Mouse (Mus musculus): ENCODE data around the gene Spsb2.
A peak's percentile ranks its signal among the peaks of the same experiment; 100 is the strongest.

The Spsb2 gene

GRCm38 (mm10) chr6:124808358-124809012 lies at the start of gene Spsb2:
Gene Spsb2 (plus strand): TSS chr6:124808661.
- peak; percentile 72 for DNase-seq

DNA sequence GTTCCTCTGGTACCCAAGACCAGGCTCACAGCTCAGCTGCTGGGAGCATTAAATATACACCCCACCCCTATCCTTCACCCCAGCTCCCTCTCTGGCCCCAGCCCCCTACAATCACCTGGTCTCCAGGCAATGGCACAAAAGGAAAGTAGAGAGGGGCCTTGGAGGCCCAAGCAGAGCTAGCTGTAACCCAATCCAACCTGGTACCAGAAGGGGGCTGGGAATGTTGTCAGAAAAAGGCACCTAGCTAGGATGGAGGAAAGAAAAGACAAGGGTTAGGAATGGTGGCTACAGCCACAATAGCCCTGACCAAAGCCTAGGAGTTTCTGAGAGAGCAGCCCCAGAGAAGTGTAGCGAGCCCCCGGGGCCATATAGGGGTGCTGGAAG lies 49.6 kb upstream of the Spsb2 start:
- peak; percentile 46 for DNase-seq

GRCm38 (mm10) chr6:124759259-124759658 lies 49.2 kb upstream of the Spsb2 start:
- peak; percentile 87 for DNase-seq

GRCm38 (mm10) chr6:124765951-124766350 lies 42.5 kb upstream of the Spsb2 start:
- no peak for DNase-seq

DNA sequence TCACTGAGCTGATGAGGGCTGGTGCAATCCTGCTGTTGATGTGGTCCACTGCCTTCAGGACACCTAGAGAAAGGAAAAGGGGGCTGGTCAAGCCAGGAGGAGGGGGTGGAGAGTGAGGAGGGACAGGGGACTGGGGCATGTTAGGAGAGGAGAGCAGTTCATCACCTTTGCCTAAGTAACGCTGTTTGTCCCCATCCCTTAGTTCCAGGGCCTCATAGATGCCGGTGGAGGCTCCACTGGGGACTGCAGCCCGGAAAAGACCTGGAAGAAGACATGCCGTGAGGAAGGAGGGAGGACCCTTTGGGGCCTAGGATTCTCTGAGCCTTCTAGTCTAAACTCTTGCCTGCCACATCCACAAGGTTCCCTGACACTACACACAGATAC lies 40.9 kb upstream of the Spsb2 start:
- DNase-seq: peak; percentile 42

DNA sequence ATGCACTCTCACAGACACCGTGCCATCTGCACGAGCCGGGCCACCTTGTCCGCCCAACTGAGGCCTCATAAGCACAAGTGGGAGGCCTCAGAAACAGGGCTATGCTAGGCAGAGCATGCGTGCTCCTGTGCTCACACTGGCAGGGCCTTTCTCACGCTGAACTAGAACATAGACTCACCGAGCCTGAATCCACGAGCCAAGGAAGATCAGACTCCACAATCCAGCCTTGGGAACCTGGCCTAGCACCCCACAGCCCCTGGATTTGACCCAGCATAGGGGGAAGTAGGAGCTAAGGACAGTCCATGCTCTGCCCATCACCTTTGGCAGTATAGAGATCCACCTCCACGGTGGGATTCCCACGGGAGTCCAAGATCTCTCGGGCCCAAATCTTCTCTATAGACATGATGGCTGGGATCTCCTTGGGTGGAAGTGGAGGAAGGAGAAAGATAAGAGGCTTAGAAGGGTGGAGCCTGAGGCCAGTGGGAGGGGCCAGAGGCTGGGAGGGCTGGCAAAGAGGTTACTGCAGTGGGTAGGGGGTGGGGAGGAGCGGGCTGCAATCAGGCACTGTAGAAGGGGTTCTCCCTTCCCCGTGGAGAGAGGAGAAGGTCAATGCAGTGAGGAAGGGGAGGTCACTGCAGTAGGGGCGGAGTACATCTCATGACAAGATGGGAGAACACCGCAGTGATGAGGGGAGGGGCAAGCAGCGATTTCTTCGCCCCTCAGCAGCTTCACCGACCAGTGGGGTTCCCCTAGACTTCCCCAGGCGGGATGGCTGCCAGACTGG lies 40.3 kb upstream of the Spsb2 start:
- DNase-seq: peak; percentile 82

GRCm38 (mm10) chr6:124768704-124769044 lies 39.8 kb upstream of the Spsb2 start:
- DNase-seq: no peak

GRCm38 (mm10) chr6:124769101-124769765 lies 39.2 kb upstream of the Spsb2 start, which contains the start of gene Eno2:
Gene Eno2 (minus strand): TSS chr6:124769673.
- peak; percentile 86 for DNase-seq

DNA sequence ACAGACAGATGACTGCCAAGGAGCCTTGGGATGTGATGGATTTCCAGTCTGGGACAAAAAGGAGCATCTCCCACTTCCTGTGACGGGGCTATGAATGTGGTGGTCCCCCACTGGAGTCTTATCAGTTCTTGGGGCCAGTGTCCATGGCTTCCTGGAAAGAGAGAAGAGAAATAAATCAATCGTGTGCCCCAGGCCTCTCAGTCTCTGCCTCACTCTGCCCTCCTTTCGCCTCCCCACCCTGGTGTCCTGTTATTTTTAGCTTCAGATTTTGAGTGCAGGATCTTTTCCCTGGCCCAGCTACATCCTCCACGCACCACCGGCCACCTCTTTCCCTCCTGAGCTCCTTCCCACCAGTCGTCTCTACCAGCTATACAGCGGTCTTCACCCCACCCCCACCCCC lies 38.4 kb upstream of the Spsb2 start:
- DNase-seq: peak; percentile 63

GRCm38 (mm10) chr6:124770511-124770910 lies 38.0 kb upstream of the Spsb2 start:
- peak; percentile 70 for DNase-seq

- peak; percentile 45 for DNase-seq
Measured at GRCm38 (mm10) chr6:124779222-124779983, 29.1 kb upstream of the Spsb2 start, which contains the start of gene Lrrc23. Gene Lrrc23 (minus strand): TSS chr6:124779727.

- DNase-seq: no peak
Measured at GRCm38 (mm10) chr6:124779984-124780416, 28.5 kb upstream of the Spsb2 start.

- DNase-seq: peak; percentile 1
Measured at GRCm38 (mm10) chr6:124780917-124781316, 27.5 kb upstream of the Spsb2 start.

DNA sequence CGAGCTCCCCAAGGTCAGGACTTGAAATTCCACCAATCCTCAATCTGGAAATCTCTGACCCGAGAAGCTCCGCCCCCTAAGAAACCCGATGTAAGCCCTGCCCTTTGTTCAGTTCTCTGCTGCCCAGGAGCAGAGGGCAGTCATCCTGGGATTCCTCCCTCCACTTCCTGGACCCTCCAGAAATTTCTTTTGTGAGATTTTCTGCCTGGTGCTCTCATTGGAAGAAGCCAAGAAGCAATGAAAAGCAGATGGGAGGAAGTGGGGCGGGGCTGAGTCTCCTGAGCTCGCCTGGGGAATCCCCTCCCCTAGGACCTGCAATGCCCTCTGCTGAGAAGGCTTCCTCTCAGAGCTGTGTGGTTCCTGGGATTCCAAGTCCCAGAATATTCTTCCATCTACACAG lies 26.0 kb upstream of the Spsb2 start:
- DNase-seq: peak; percentile 24

GRCm38 (mm10) chr6:124786756-124787420 lies 21.6 kb upstream of the Spsb2 start:
- peak; percentile 92 for DNase-seq

DNA sequence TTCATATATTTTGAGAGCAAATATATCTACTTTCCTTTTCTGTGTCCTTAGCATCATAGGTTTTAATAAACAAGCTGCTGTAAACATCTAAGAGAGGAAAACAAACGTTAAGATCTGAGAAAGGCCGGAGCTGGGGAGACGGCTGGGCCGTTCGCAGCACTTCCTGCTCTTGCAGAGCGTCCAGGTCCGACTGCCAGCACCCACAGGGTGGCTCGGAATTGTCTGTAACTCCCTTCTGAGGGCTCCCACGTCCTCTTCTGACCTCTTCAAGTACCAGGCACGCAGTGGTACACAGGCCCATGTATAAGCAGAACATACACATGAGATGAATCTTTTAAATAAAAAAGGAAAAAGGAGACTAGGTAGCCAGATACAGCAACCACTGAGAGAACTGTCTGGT lies 20.7 kb upstream of the Spsb2 start:
- DNase-seq: peak; percentile 61

GRCm38 (mm10) chr6:124789519-124789918 lies 18.9 kb upstream of the Spsb2 start:
- DNase-seq: peak; percentile 16

DNA sequence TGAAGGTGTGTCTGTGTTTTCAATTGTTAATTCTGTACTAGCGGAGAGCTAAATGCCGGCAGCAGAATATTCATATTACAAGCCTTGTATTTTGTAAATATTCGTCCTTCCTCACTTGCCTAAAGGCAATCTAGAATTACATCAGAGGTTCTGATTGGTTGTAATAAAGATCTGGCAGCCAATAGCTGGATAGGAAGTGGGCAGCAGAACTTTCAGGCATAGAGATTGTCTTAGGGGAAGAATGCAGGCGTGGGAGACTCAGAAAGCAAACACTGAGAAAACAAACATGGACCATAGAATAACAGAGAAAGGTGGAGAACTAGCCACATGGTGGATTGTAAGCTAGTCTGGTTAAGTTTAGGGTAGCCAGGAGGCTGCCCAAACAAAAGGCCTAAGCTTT lies 18.3 kb upstream of the Spsb2 start:
- peak; percentile 1 for DNase-seq

DNA sequence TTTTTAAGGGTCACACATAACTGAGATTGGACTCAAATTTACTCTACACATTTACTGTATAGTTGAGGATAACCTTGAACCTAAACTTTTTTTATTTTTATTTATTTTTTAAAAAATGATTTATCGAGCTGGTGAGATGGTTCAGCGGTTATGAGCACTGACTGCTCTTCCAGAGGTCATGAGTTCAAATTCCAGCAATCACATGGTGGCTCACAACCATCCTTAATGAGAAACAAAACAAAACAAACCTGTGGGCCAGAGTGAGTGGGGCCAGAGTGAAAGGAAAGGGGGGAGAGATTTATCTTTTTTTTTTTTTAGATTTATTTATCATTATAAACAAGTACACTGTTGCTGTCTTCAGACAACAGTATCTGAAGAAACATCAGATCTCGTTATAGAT lies 16.6 kb upstream of the Spsb2 start:
- no peak for DNase-seq

- peak; percentile 2 for DNase-seq
Measured at GRCm38 (mm10) chr6:124795781-124796180, 12.7 kb upstream of the Spsb2 start.

DNA sequence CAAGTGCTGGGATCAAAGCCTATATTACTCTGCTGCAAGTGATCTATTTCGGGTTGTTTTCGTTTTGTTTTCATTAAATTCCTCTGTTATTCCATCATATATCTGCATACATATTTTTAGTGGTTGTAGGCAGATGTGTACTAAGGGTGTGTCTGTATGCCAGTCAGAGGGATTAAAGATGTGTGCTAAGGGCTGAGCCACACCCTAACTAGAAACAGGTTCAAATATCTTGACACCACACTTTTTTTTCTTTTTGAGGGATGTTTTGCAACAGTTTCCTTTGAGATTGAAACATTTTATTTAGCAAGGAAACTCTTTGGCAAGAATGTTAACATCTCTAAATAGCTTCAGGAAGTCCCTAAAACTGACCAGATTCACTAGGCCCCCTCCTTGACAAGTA lies 12.3 kb upstream of the Spsb2 start:
- no peak for DNase-seq

- DNase-seq: peak; percentile 1
Measured at GRCm38 (mm10) chr6:124802400-124802799, 6.1 kb upstream of the Spsb2 start.
